Mouse (Mus musculus) liver, embryonic 11.5 days (tissue): ENCODE measurements around the gene Bhlhe40. TPM values are rescaled to one million over a fixed set of nuclear protein-coding genes. Genes with fewer than 3 reads are reported as not detected.

Experiments used
- ATAC-seq: fragments of 200-750 bp; cut with Nextera tagmentation; replicated peaks from 2 replicates; pipeline ENCODE4 v1.8.0; 2017; ENCODE audit warnings: moderate number of reproducible peaks, mild to moderate bottlenecking, moderate TSS enrichment, moderate library complexity; ENCODE audit not compliant: low FRiP score
- DNase-seq: peaks from one replicate; pipeline ENCODE4 v3.0.0-alpha.2; 2017; ENCODE audit warnings: low spot score
- H3K27ac ChIP-seq: fragments of 300-500 bp; sonication (generic); 2 replicates; pipeline ENCODE4 v1.5.1; 2014; ENCODE audit warnings: mild to moderate bottlenecking, low read depth, low read length, control low read depth
- H3K27me3 ChIP-seq: fragments of 300-500 bp; sonication (generic); replicated peaks from 2 replicates; pipeline ENCODE4 v1.6.1; 2014; ENCODE audit warnings: low read length, mixed read lengths; ENCODE audit not compliant: control insufficient read depth, insufficient read depth
- H3K36me3 ChIP-seq: fragments of 300-500 bp; sonication (generic); 2 replicates; pipeline ENCODE4 v1.6.1; 2014; ENCODE audit warnings: mild to moderate bottlenecking, low read length, moderate library complexity, mixed read lengths; ENCODE audit not compliant: control insufficient read depth, insufficient read depth
- H3K4me1 ChIP-seq: fragments of 300-500 bp; sonication (generic); replicated peaks from 2 replicates; pipeline ENCODE4 v1.6.1; 2014; ENCODE audit warnings: low read length, mixed read lengths; ENCODE audit not compliant: control insufficient read depth, insufficient read depth
- H3K4me2 ChIP-seq: fragments of 300-500 bp; sonication (generic); 2 replicates; pipeline ENCODE4 v1.6.1; 2014; ENCODE audit warnings: mild to moderate bottlenecking, control low read depth, moderate library complexity
- H3K4me3 ChIP-seq: fragments of 300-500 bp; sonication (generic); 2 replicates; pipeline ENCODE4 v1.5.1; 2014; ENCODE audit warnings: low read depth, low read length, control low read depth
- H3K9ac ChIP-seq: fragments of 300-500 bp; sonication (generic); 2 replicates; pipeline ENCODE4 v1.6.1; 2014; ENCODE audit warnings: low read depth, low read length, control low read depth
- H3K9me3 ChIP-seq: fragments of 300-500 bp; sonication (generic); 2 replicates; pipeline ENCODE4 v1.6.1; 2016; ENCODE audit warnings: low read length, inconsistent platforms, mixed read lengths; ENCODE audit not compliant: control insufficient read depth
- WGBS: fragments of 180-500 bp; shearing (Covaris S2); extraction: QIAGEN DNeasy Blood & Tissue Kit; methylation state at CpG from one replicate; pipeline ENCODE4 v1.1.7; 2014; 5-methylcytosine and 5-hydroxymethylcytosine counted together
- polyA plus RNA-seq: library from polyadenylated mRNA; unstranded; fragments of >200 nt; fragmentation: Nextera tagmentation; extraction: Ambion mirVana; gene quantifications from 2 replicates; pipeline ENCODE4 v1.2.1, GENCODE M21; 2014

Gene Bhlhe40
- polyA plus RNA-seq, 1 experiment from 2014 or later, result 8.9 TPM

- Histone ChIP-seq H3K27me3 (no peaks in the 10 kb centered on the region), H3K4me1 (peaks cover 3% of the 10 kb centered on the region; the same call in 1 of the 2 replicates), H3K4me3 (no peak overlapping the region), H3K9me3 (no peaks in the 10 kb centered on the region), H3K4me2 (no peak overlapping the region), H3K27ac (no peak overlapping the region), H3K36me3 (no peaks in the 10 kb centered on the region), H3K9ac (no peak overlapping the region)
- DNase-seq (no peak), ATAC-seq (peak; percentile 42; the same call in 1 of the 2 replicates)
- WGBS, result 77% methylated on average over 4 of the region's 4 CpGs
Measured at GRCm38 (mm10) chr6:108677697-108678096, 17.3 kb downstream of the Bhlhe40 start.

- H3K4me3 ChIP-seq, result no peak overlapping the region
- no peaks in the 10 kb centered on the region for H3K27me3 ChIP-seq
- H3K4me1 ChIP-seq, result peaks cover 3% of the 10 kb centered on the region; the same call in 1 of the 2 replicates
- no peak overlapping the region for H3K4me2 ChIP-seq
- no peak for ATAC-seq
- no peak overlapping the region for H3K27ac ChIP-seq
- no peaks in the 10 kb centered on the region for H3K36me3 ChIP-seq
- DNase-seq, result no peak
- no peaks in the 10 kb centered on the region for H3K9me3 ChIP-seq
- no peak overlapping the region for H3K9ac ChIP-seq
- WGBS, result 83% methylated on average over 5 of the region's 5 CpGs
Measured at GRCm38 (mm10) chr6:108678227-108678626, 17.8 kb downstream of the Bhlhe40 start.

DNA sequence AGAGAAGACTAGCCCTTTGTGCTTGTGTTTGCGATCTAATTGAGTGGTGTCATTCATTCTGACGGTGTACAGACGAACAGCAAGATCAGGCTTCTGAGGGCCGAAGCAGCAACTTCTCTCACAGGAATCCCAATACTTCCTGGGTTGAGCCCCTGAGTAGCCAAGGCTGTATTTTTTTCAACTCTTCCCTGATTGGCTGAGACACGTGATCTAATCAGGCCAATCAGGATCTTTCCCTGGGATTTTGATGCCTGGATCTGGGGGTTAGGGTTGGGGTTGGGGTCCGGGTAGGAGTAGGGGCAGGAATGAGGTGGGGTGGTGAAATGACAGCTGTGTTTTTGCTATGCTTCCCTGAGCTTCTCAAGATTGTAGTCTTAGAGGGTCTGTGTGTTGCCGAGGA is 20.1 kb downstream of the Bhlhe40 start:
- Histone ChIP-seq H3K4me1 (peaks cover 3% of the 10 kb centered on the region; the same call in 1 of the 2 replicates), H3K4me3 (no peak overlapping the region), H3K27me3 (no peaks in the 10 kb centered on the region), H3K36me3 (no peaks in the 10 kb centered on the region), H3K27ac (no peak overlapping the region), H3K9ac (no peak overlapping the region), H3K9me3 (no peaks in the 10 kb centered on the region), H3K4me2 (no peak overlapping the region)
- DNase-seq (no peak), ATAC-seq (no peak)
- WGBS, result 76% methylated on average over 7 of the region's 7 CpGs

DNA sequence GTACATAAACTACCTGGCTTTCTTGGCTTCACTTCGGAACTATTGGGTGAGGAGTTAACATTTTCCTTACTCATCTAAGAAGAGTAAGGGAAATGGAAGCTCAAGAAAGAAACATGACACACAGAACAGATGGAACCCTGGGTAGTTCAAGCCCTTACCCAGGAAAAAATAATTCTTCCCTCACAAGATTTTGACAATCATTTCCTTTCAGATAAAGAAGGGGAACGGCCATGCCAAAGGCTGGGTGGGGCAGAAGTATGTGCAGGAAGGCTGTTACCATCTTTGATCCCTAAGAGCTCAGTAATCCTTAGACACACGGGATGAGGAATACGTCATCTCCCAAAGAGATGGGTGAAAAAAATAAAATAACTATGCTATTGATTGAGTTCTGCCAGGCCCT is 20.7 kb downstream of the Bhlhe40 start:
- no peaks in the 10 kb centered on the region for H3K36me3 ChIP-seq
- WGBS, result 75% methylated on average over 4 of the region's 4 CpGs

GRCm38 (mm10) chr6:108683140-108683539 is 22.7 kb downstream of the Bhlhe40 start:
- ATAC-seq, result no peak
- no peaks in the 10 kb centered on the region for H3K9me3 ChIP-seq

More for the DNA sequence above, 20.7 kb downstream of the Bhlhe40 start:
- H3K9ac ChIP-seq, result no peak overlapping the region
- peaks cover 3% of the 10 kb centered on the region; the same call in 1 of the 2 replicates for H3K4me1 ChIP-seq
- ATAC-seq (no peak), DNase-seq (no peak)
- no peaks in the 10 kb centered on the region for H3K27me3 ChIP-seq
- H3K27ac ChIP-seq, result no peak overlapping the region
- no peak overlapping the region for H3K4me2 ChIP-seq
- no peak overlapping the region for H3K4me3 ChIP-seq
- H3K9me3 ChIP-seq, result no peaks in the 10 kb centered on the region

GRCm38 (mm10) chr6:108684430-108684829 is 24.0 kb downstream of the Bhlhe40 start:
- no peak overlapping the region for H3K4me3 ChIP-seq
- H3K4me2 ChIP-seq, result no peak overlapping the region
- 79% methylated on average over 5 of the region's 5 CpGs for WGBS
- no peaks in the 10 kb centered on the region for H3K27me3 ChIP-seq
- no peaks in the 10 kb centered on the region for H3K9me3 ChIP-seq
- ATAC-seq, result no peak
- H3K4me1 ChIP-seq, result peaks cover 4% of the 10 kb centered on the region
- no peaks in the 10 kb centered on the region for H3K36me3 ChIP-seq
- no peak overlapping the region for H3K9ac ChIP-seq
- no peak overlapping the region for H3K27ac ChIP-seq
- DNase-seq, result no peak

More at GRCm38 (mm10) chr6:108683140-108683539, 22.7 kb downstream of the Bhlhe40 start:
- DNase-seq, result no peak
- H3K4me2 ChIP-seq, result no peak overlapping the region
- H3K27me3 ChIP-seq, result no peaks in the 10 kb centered on the region
- H3K9ac ChIP-seq, result no peak overlapping the region
- H3K4me1 ChIP-seq, result peaks cover under 1% of the 10 kb centered on the region; the same call in 1 of the 2 replicates
- H3K36me3 ChIP-seq, result no peaks in the 10 kb centered on the region
- H3K27ac ChIP-seq, result no peak overlapping the region
- no peak overlapping the region for H3K4me3 ChIP-seq
- 75% methylated on average over 1 of the region's 1 CpGs for WGBS

DNA sequence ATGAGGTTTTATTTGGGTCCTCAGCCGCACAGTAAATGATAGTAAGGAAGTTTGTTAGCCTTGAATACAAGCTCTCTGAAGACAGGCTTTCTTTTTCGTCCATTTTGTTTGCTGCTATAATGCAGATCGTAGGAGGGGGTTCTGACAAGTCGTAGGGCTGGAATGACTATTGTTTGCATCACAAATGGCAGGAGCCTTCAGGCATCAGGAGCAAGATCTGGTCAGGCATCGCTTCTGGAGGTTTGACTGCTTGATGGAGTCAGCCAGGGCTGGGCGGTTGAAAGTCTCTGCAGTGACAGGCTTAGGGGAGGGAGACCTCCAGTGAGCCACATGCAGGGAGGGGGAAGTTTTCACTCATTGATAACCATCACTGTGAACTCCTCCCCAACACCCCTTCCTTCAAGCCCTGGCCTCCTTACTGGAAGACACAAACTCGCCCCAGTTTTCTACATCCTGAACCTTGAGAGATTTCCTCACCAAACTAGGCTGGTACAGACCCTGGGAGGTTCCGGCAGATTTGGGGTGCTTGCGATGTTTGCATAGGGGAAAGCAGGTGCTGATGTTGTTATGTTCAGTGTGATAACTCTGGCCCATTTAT is 25.4 kb downstream of the Bhlhe40 start:
- H3K4me1 ChIP-seq, result peaks cover 4% of the 10 kb centered on the region
- H3K9me3 ChIP-seq, result no peaks in the 10 kb centered on the region
- no peak overlapping the region for H3K9ac ChIP-seq
- no peak overlapping the region for H3K4me2 ChIP-seq
- H3K27me3 ChIP-seq, result no peaks in the 10 kb centered on the region
- H3K36me3 ChIP-seq, result no peaks in the 10 kb centered on the region
- ATAC-seq (no peak), DNase-seq (no peak)
- H3K27ac ChIP-seq, result no peak overlapping the region
- 61% methylated on average over 9 of the region's 9 CpGs for WGBS
- H3K4me3 ChIP-seq, result no peak overlapping the region

DNA sequence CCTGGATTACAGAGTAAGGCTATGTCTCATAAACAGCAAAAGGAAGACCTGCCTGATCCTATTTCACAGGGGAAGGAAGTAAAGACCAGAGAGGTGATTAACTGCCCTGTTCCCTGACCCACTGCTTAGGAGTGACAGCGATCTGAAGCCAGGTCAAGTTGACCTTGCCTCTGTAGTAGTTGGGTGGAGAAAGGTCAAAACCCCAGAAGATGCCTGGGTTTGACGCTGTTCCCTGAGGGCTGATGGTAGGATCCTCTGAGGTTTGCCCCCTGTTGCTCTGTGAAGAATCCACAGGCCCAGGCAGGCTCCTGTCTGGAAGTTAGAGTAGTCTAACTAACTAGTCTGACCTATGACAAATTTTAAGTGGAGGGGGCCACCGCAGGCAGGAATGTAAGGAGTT is 26.5 kb downstream of the Bhlhe40 start:
- Histone ChIP-seq H3K27me3 (no peaks in the 10 kb centered on the region), H3K9ac (no peak overlapping the region), H3K36me3 (no peaks in the 10 kb centered on the region), H3K9me3 (no peaks in the 10 kb centered on the region), H3K4me1 (peaks cover 4% of the 10 kb centered on the region), H3K4me2 (no peak overlapping the region), H3K27ac (no peak overlapping the region), H3K4me3 (no peak overlapping the region)
- WGBS, result 68% methylated on average over 3 of the region's 3 CpGs
- ATAC-seq (no peak), DNase-seq (no peak)

DNA sequence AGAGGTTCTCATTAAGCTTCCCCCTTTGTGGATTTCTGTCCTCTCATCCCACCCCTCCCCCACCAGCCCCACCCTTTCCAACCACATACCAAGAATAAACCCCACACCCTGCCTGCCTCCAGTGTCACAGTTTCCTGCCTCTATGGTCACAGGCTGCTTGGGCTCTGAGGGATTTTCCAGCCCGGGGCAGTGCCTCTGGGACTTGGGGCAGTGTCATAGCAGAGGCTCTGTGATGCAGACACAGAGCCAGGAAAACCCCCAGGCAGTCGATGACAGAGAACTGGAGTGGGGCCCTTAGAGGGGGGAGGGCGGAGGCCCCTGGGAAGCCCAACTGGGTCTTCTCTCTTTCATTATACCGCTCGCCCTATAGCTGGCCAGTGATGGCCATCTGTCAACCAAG is 27.9 kb downstream of the Bhlhe40 start:
- Histone ChIP-seq H3K4me2 (no peak overlapping the region), H3K4me1 (peaks cover 4% of the 10 kb centered on the region), H3K27me3 (no peaks in the 10 kb centered on the region), H3K9ac (no peak overlapping the region), H3K9me3 (no peaks in the 10 kb centered on the region), H3K4me3 (no peak overlapping the region), H3K36me3 (no peaks in the 10 kb centered on the region), H3K27ac (no peak overlapping the region)
- WGBS, result 53% methylated on average over 5 of the region's 5 CpGs
- DNase-seq (no peak), ATAC-seq (no peak; the same call in 1 of the 2 replicates)
